In the genomic region with DNA sequence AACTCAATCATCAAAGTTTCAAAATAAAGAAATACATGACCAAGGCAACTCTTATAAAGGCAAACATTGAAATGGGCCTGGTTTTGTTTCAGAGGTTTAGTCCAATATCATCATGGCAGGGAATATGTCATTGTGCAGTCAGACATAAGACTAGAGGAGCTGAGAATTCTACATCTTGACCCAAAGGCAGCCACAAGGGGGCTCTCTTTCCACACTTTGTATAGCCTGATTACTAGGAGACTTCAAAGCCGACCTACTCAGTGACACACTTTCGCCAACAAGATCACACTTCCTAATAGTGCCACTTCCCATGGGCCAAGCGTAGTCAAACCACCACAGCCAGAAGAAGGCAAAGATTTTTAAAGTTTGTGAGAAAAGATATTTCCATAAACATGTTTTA, we compare ENCODE assay signal across 9 mouse cellular contexts.
DNase-seq lines count a peak whose midpoint lies in the region; ATAC-seq lines count a peak whose summit lies in the region.
"Had no signal": no experiment of that assay in that cellular context is flagged by ENCODE, and none has a peak within 500 bp of the region (broad histone marks: within the 10 kb centered on the region; RNA-seq: fewer than 3 reads in every experiment).

No protein-coding gene starts in this region.

- H3K4me1 ChIP-seq in hindbrain, embryonic 10.5 days (replicated peaks) = no peaks in the 10 kb centered on the region
- no peaks in the 10 kb centered on the region for H3K4me1 ChIP-seq in hindbrain, embryonic 12.5 days
- H3K4me1 ChIP-seq in embryonic facial prominence, embryonic 14.5 days (ENCODE audit: control insufficient read depth, insufficient read depth, low read length) = no peaks in the 10 kb centered on the region
- H3K4me1 ChIP-seq: embryonic facial prominence, embryonic 15.5 days had no signal

- no peak for ATAC-seq in hindbrain, embryonic 12.5 days (ENCODE audit: low FRiP score)
- no peak for ATAC-seq in embryonic facial prominence, embryonic 14.5 days (ENCODE audit: low read depth)
- ATAC-seq in megakaryocyte progenitor cell, adult 5-6 weeks (replicated peaks; ENCODE audit: poor library complexity) = peak; percentile 79; the same call in 1 of the 2 replicates

- H3K9me3 ChIP-seq in hindbrain, embryonic 10.5 days = no peaks in the 10 kb centered on the region
- H3K9me3 ChIP-seq in hindbrain, embryonic 12.5 days (replicated peaks) = no peaks in the 10 kb centered on the region
- H3K9me3 ChIP-seq in embryonic facial prominence, embryonic 14.5 days (ENCODE audit: control insufficient read depth, low read length) = no peaks in the 10 kb centered on the region
- H3K9me3 ChIP-seq: embryonic facial prominence, embryonic 15.5 days had no signal

- no peak overlapping the region for H3K4me2 ChIP-seq in hindbrain, embryonic 12.5 days (replicated peaks)
- H3K4me2 ChIP-seq in embryonic facial prominence, embryonic 14.5 days (ENCODE audit: low read depth, low read length) = no peak overlapping the region
- H3K4me2 ChIP-seq: embryonic facial prominence, embryonic 15.5 days had no signal

- WGBS in hindbrain, embryonic 10.5 days = 85% methylated on average over 3 of the region's 3 CpGs
- WGBS in hindbrain, embryonic 12.5 days = 78% methylated on average over 3 of the region's 3 CpGs
- WGBS in embryonic facial prominence, embryonic 14.5 days = 74% methylated on average over 3 of the region's 3 CpGs

- peaks cover 49% of the 10 kb centered on the region for H3K36me3 ChIP-seq in hindbrain, embryonic 10.5 days
- peaks cover 11% of the 10 kb centered on the region for H3K36me3 ChIP-seq in hindbrain, embryonic 12.5 days
- H3K36me3 ChIP-seq in embryonic facial prominence, embryonic 14.5 days (ENCODE audit: control insufficient read depth, insufficient read depth, low read length) = 0 out of 2 replicates have a peak, but pooled peaks cover 12% of the 10 kb centered on the region

- no peak overlapping the region for H3K9ac ChIP-seq in hindbrain, embryonic 12.5 days
- no peak overlapping the region for H3K9ac ChIP-seq in embryonic facial prominence, embryonic 14.5 days (ENCODE audit: low read depth, low read length)
- H3K9ac ChIP-seq: embryonic facial prominence, embryonic 15.5 days had no signal

- no peak overlapping the region for H3K27ac ChIP-seq in hindbrain, embryonic 10.5 days
- H3K27ac ChIP-seq in hindbrain, embryonic 12.5 days = no peak overlapping the region
- no peak overlapping the region for H3K27ac ChIP-seq in embryonic facial prominence, embryonic 14.5 days (replicated peaks; ENCODE audit: low read depth, low read length)
- H3K27ac ChIP-seq: embryonic facial prominence, embryonic 15.5 days had no signal

- H3K27me3 ChIP-seq in hindbrain, embryonic 10.5 days (ENCODE audit: insufficient read depth, poor library complexity, severe bottlenecking) = no peaks in the 10 kb centered on the region
- H3K27me3 ChIP-seq in hindbrain, embryonic 12.5 days = no peaks in the 10 kb centered on the region
- no peaks in the 10 kb centered on the region for H3K27me3 ChIP-seq in embryonic facial prominence, embryonic 14.5 days (replicated peaks; ENCODE audit: control insufficient read depth, insufficient read depth, low read length)
- H3K27me3 ChIP-seq: embryonic facial prominence, embryonic 15.5 days had no signal

- H3K4me3 ChIP-seq in hindbrain, embryonic 10.5 days = no peak overlapping the region
- H3K4me3 ChIP-seq in hindbrain, embryonic 12.5 days = no peak overlapping the region
- H3K4me3 ChIP-seq in embryonic facial prominence, embryonic 14.5 days (ENCODE audit: low read depth, low read length) = no peak overlapping the region
- H3K4me3 ChIP-seq: embryonic facial prominence, embryonic 15.5 days had no signal

- DNase-seq in hindbrain, embryonic 10.5 days (ENCODE audit: low spot score) = peak; percentile 12
- peak; percentile 13 for DNase-seq in CD4-positive helper T cell, adult 2 months (ENCODE audit: low read depth, low spot score)
- peak; percentile 1 for DNase-seq in T-cell, adult 2 months (ENCODE audit: low spot score)
- DNase-seq in embryonic facial prominence, embryonic 14.5 days (ENCODE audit: low spot score) = peak; percentile 46
- no peak for DNase-seq in urinary bladder, postnatal 25 days (ENCODE audit: low spot score)
- no peak for DNase-seq in right cerebral cortex, adult 18-20 months

Comparison
In these comparisons a context has a peak if more than half of its experiments do, and no peak if none do; other contexts are left out.
1. DNase-seq: peak in hindbrain, embryonic 10.5 days (single experiment), CD4-positive helper T cell, adult 2 months (single experiment), T-cell, adult 2 months (single experiment) and embryonic facial prominence, embryonic 14.5 days (single experiment); none in urinary bladder, postnatal 25 days (single experiment) and right cerebral cortex, adult 18-20 months (single experiment).